Mouse (Mus musculus) intestine, embryonic 14.5 days (tissue): ENCODE data around the gene Nedd8. TPM values are rescaled to one million over a fixed set of nuclear protein-coding genes. Genes with fewer than 3 reads are reported as not detected.

Experiments
- ATAC-seq: fragments of 200-750 bp; cut with Nextera tagmentation; replicated peaks from 2 replicates; pipeline ENCODE4 v1.8.0; 2017; ENCODE audit warnings: low read depth, moderate number of reproducible peaks, moderate TSS enrichment, moderate library complexity; ENCODE audit not compliant: low FRiP score, low TSS enrichment
- DNase-seq: peaks from one replicate; pipeline ENCODE4 v3.0.0-alpha.2; 2018; ENCODE audit warnings: low spot score
- H3K27ac ChIP-seq: fragments of 300-500 bp; sonication (generic); 2 replicates; pipeline ENCODE4 v1.5.1; 2014; ENCODE audit warnings: low read depth, mild to moderate bottlenecking, control low read depth
- H3K27me3 ChIP-seq: fragments of 300-500 bp; sonication (generic); replicated peaks from 2 replicates; pipeline ENCODE4 v1.6.1; 2014; ENCODE audit warnings: low read length, control low read depth; ENCODE audit not compliant: control insufficient read depth, insufficient read depth
- H3K36me3 ChIP-seq: fragments of 300-500 bp; sonication (generic); 2 replicates; pipeline ENCODE4 v1.6.1; 2014; ENCODE audit warnings: low read length, control low read depth; ENCODE audit not compliant: control insufficient read depth, insufficient read depth
- H3K4me1 ChIP-seq: fragments of 300-500 bp; sonication (generic); replicated peaks from 2 replicates; pipeline ENCODE4 v1.6.1; 2014; ENCODE audit warnings: low read length, control low read depth, mixed read lengths; ENCODE audit not compliant: control insufficient read depth, insufficient read depth
- H3K4me2 ChIP-seq: fragments of 300-500 bp; sonication (generic); 2 replicates; pipeline ENCODE4 v1.6.1; 2014; ENCODE audit warnings: low read length
- H3K4me3 ChIP-seq: fragments of 300-500 bp; sonication (generic); 2 replicates; pipeline ENCODE4 v1.5.1; 2014; ENCODE audit warnings: low read depth, low read length, control low read depth, mixed read lengths
- H3K9ac ChIP-seq: fragments of 300-500 bp; sonication (generic); 2 replicates; pipeline ENCODE4 v1.6.1; 2014; ENCODE audit warnings: mild to moderate bottlenecking, low read length
- H3K9me3 ChIP-seq: fragments of 300-500 bp; sonication (generic); 2 replicates; pipeline ENCODE4 v1.6.1; 2016; ENCODE audit warnings: low read length, control low read depth; ENCODE audit not compliant: control insufficient read depth
- WGBS: fragments of 180-500 bp; shearing (Covaris S2); extraction: QIAGEN DNeasy Blood & Tissue Kit; methylation state at CpG from one replicate; pipeline ENCODE4 v1.1.7; 2014; 5-methylcytosine and 5-hydroxymethylcytosine counted together
- polyA plus RNA-seq: library from polyadenylated mRNA; unstranded; fragments of >200 nt; fragmentation: Nextera tagmentation; extraction: Ambion mirVana; gene quantifications from 2 replicates; pipeline ENCODE4 v1.2.1, GENCODE M21; 2014

Gene Nedd8
- polyA plus RNA-seq, 1 experiment from 2014 or later = 563 TPM

- ATAC-seq (no peak), DNase-seq (no peak)
- Histone ChIP-seq H3K4me2 (no peak overlapping the region), H3K27me3 (no peaks in the 10 kb centered on the region), H3K27ac (no peak overlapping the region), H3K4me1 (no peaks in the 10 kb centered on the region; the same call in 1 of the 2 replicates), H3K36me3 (no peaks in the 10 kb centered on the region), H3K9me3 (no peaks in the 10 kb centered on the region), H3K9ac (no peak overlapping the region), H3K4me3 (no peak overlapping the region)
- 81% methylated on average over 2 of the region's 2 CpGs for WGBS
These were observed 55.1 kb downstream of the Nedd8 start for GRCm38 (mm10) chr14:55616844-55617243.

GRCm38 (mm10) chr14:55615876-55616275, 56.0 kb downstream of the Nedd8 start:
- no peaks in the 10 kb centered on the region for H3K9me3 ChIP-seq

GRCm38 (mm10) chr14:55614565-55615178, 57.3 kb downstream of the Nedd8 start:
- Histone ChIP-seq H3K9ac (no peak overlapping the region), H3K36me3 (peaks cover 2% of the 10 kb centered on the region), H3K27ac (no peak overlapping the region), H3K4me1 (no peaks in the 10 kb centered on the region; the same call in 1 of the 2 replicates), H3K9me3 (no peaks in the 10 kb centered on the region), H3K4me3 (no peak overlapping the region), H3K27me3 (no peaks in the 10 kb centered on the region), H3K4me2 (no peak overlapping the region)
- ATAC-seq (no peak), DNase-seq (no peak)
- WGBS = 77% methylated on average over 7 of the region's 7 CpGs

More at GRCm38 (mm10) chr14:55615876-55616275, 56.0 kb downstream of the Nedd8 start:
- no peak overlapping the region for H3K4me3 ChIP-seq
- no peaks in the 10 kb centered on the region for H3K27me3 ChIP-seq
- DNase-seq (no peak), ATAC-seq (no peak)
- H3K36me3 ChIP-seq = no peaks in the 10 kb centered on the region
- no peak overlapping the region for H3K4me2 ChIP-seq
- H3K27ac ChIP-seq = no peak overlapping the region
- H3K4me1 ChIP-seq = no peaks in the 10 kb centered on the region; the same call in 1 of the 2 replicates
- H3K9ac ChIP-seq = no peak overlapping the region
- WGBS = 44% methylated on average over 2 of the region's 2 CpGs

GRCm38 (mm10) chr14:55613346-55613745, 58.6 kb downstream of the Nedd8 start:
- H3K27me3 ChIP-seq = no peaks in the 10 kb centered on the region
- no peak overlapping the region for H3K4me3 ChIP-seq
- WGBS = 74% methylated on average over 6 of the region's 6 CpGs
- H3K4me1 ChIP-seq = no peaks in the 10 kb centered on the region
- H3K9me3 ChIP-seq = no peaks in the 10 kb centered on the region
- no peak overlapping the region for H3K4me2 ChIP-seq
- H3K9ac ChIP-seq = no peak overlapping the region
- no peak for DNase-seq
- H3K36me3 ChIP-seq = peaks cover 14% of the 10 kb centered on the region
- ATAC-seq = no peak
- no peak overlapping the region for H3K27ac ChIP-seq

Other genes with a start within 250 kb of the Nedd8 start
- gene Dhrs4, start 193.4 kb downstream of the Nedd8 start, polyA plus RNA-seq = 61.0 and 72.1 TPM in 2 replicates
- 2.5 and 3.3 TPM in 2 replicates for gene Carmil3, start 181.5 kb downstream of the Nedd8 start, polyA plus RNA-seq
- gene Cpne6, start 161.7 kb downstream of the Nedd8 start, polyA plus RNA-seq = 0.37 and 0.48 TPM in 2 replicates
- not detected in 2 replicates for gene Nrl, start 147.1 kb downstream of the Nedd8 start, polyA plus RNA-seq
- gene Pck2, start 131.9 kb downstream of the Nedd8 start, polyA plus RNA-seq = 42.8 and 47.4 TPM in 2 replicates
- 70.9 and 71.5 TPM in 2 replicates for gene Dcaf11, start 112.1 kb downstream of the Nedd8 start, polyA plus RNA-seq
- 0.64 and 0.81 TPM in 2 replicates for gene A730061H03Rik, start 111.7 kb downstream of the Nedd8 start, polyA plus RNA-seq
- gene Fitm1, start 96.5 kb downstream of the Nedd8 start, polyA plus RNA-seq = 0.19 and 0.43 TPM in 2 replicates
- 200 TPM in 2 replicates for gene Psme1, start 94.0 kb downstream of the Nedd8 start, polyA plus RNA-seq
- gene Emc9, start 86.8 kb downstream of the Nedd8 start, polyA plus RNA-seq = 6.3 and 7.0 TPM in 2 replicates
- 331 and 332 TPM in 2 replicates for gene Psme2, start 81.0 kb downstream of the Nedd8 start, polyA plus RNA-seq
- gene Rnf31, start 80.4 kb downstream of the Nedd8 start, polyA plus RNA-seq = 15.9 and 20.1 TPM in 2 replicates
- 8.9 and 9.1 TPM in 2 replicates for gene Irf9, start 68.6 kb downstream of the Nedd8 start, polyA plus RNA-seq
- 6.2 and 8.1 TPM in 2 replicates for gene Rec8, start 54.1 kb downstream of the Nedd8 start, polyA plus RNA-seq
- gene Ipo4, start 36.2 kb downstream of the Nedd8 start, polyA plus RNA-seq = 93.6 and 95.7 TPM in 2 replicates
- gene Gm49378, start 34.2 kb downstream of the Nedd8 start, polyA plus RNA-seq = 1.6 and 1.9 TPM in 2 replicates
- 112 and 114 TPM in 2 replicates for gene Tm9sf1, start 28.3 kb downstream of the Nedd8 start, polyA plus RNA-seq
- gene Tssk4, start 21.9 kb downstream of the Nedd8 start, polyA plus RNA-seq = 1.7 and 1.9 TPM in 2 replicates
- 53.8 and 58.9 TPM in 2 replicates for gene Mdp1, start 11.6 kb downstream of the Nedd8 start, polyA plus RNA-seq
- 53.5 and 62.5 TPM in 2 replicates for gene Gmpr2, start 183 bp downstream of the Nedd8 start, polyA plus RNA-seq
- 46.4 and 49.1 TPM in 2 replicates for gene Tinf2, start 9.7 kb upstream of the Nedd8 start, polyA plus RNA-seq
- gene Tgm1, start 41.8 kb upstream of the Nedd8 start, polyA plus RNA-seq = 1.3 and 1.6 TPM in 2 replicates
- 29.7 and 32.7 TPM in 2 replicates for gene Rabggta, start 50.1 kb upstream of the Nedd8 start, polyA plus RNA-seq
- 81.9 and 84.3 TPM in 2 replicates for gene Dhrs1, start 73.6 kb upstream of the Nedd8 start, polyA plus RNA-seq
- gene Nop9, start 73.6 kb upstream of the Nedd8 start, polyA plus RNA-seq = 42.8 and 45.0 TPM in 2 replicates
- 5.4 and 8.1 TPM in 2 replicates for gene Cideb, start 86.3 kb upstream of the Nedd8 start, polyA plus RNA-seq
- gene Ltb4r2, start 89.3 kb upstream of the Nedd8 start, polyA plus RNA-seq = 0.08 and 0.65 TPM in 2 replicates
- gene Ltb4r1, start 93.8 kb upstream of the Nedd8 start, polyA plus RNA-seq = 0.30 and 0.38 TPM in 2 replicates
- 5.8 and 7.2 TPM in 2 replicates for gene Adcy4, start 112.0 kb upstream of the Nedd8 start, polyA plus RNA-seq
- 48.5 and 51.7 TPM in 2 replicates for gene Ripk3, start 116.7 kb upstream of the Nedd8 start, polyA plus RNA-seq
- gene Nfatc4, start 151.0 kb upstream of the Nedd8 start, polyA plus RNA-seq = 34.3 and 37.4 TPM in 2 replicates
- 15.9 and 18.6 TPM in 2 replicates for gene Nynrin, start 181.9 kb upstream of the Nedd8 start, polyA plus RNA-seq
- 0.18 and 0.23 TPM in 2 replicates for gene Cbln3, start 212.3 kb upstream of the Nedd8 start, polyA plus RNA-seq
- gene Khnyn, start 212.8 kb upstream of the Nedd8 start, polyA plus RNA-seq = 10.4 and 11.2 TPM in 2 replicates
- gene Sdr39u1, start 228.2 kb upstream of the Nedd8 start, polyA plus RNA-seq = 66.2 and 70.4 TPM in 2 replicates